18 mouse cellular contexts compared by ENCODE assay signal in genomic region chr9:45807337-45807736, GRCm38 (mm10). TPM values are rescaled to one million over a fixed set of nuclear protein-coding genes. Genes with fewer than 3 reads are reported as not detected.
A peak's percentile ranks its signal among the peaks of the same experiment; 100 is the strongest.
DNase-seq lines count a peak whose midpoint lies in the region; ATAC-seq and TF ChIP-seq lines count a peak whose summit lies in the region.
"Had no signal": no experiment of that assay in that cellular context is flagged by ENCODE, and none has a peak within 500 bp of the region (broad histone marks: within the 10 kb centered on the region; RNA-seq: fewer than 3 reads in every experiment).

No protein-coding gene starts in this region.

- no peaks in the 10 kb centered on the region for H3K36me3 ChIP-seq in kidney, adult 2 months (ENCODE audit: control insufficient read depth, insufficient read depth, low read length)
- H3K36me3 ChIP-seq in E14TG2a.4 (ENCODE audit: insufficient read depth, low read length) = peaks cover 3% of the 10 kb centered on the region
- peaks cover 47% of the 10 kb centered on the region for H3K36me3 ChIP-seq in midbrain, embryonic 13.5 days

- no peak overlapping the region for H3K9ac ChIP-seq in midbrain, embryonic 13.5 days (replicated peaks)
- H3K9ac ChIP-seq: embryonic facial prominence, embryonic 13.5 days; forebrain, embryonic 13.5 days; heart, embryonic 12.5 days; hindbrain, embryonic 15.5 days had no signal

- H3K9me3 ChIP-seq in E14TG2a.4 (ENCODE audit: low read length) = no peaks in the 10 kb centered on the region
- no peaks in the 10 kb centered on the region for H3K9me3 ChIP-seq in midbrain, embryonic 13.5 days
- H3K9me3 ChIP-seq: embryonic facial prominence, embryonic 13.5 days; forebrain, embryonic 13.5 days; heart, embryonic 12.5 days; hindbrain, embryonic 15.5 days had no signal

- WGBS in kidney, adult 2 months = 55% methylated on average over 11 of the region's 11 CpGs
- WGBS in large intestine, adult 2 months = 46% methylated on average over 11 of the region's 11 CpGs
- WGBS in midbrain, embryonic 13.5 days = 95% methylated on average over 11 of the region's 11 CpGs
- WGBS in cerebellum, adult 2 months = 87% methylated on average over 11 of the region's 11 CpGs

- H3K27ac ChIP-seq in kidney, adult 2 months (ENCODE audit: insufficient read depth, low read depth, low read length) = no peak overlapping the region
- H3K27ac ChIP-seq in midbrain, embryonic 13.5 days = no peak overlapping the region
- H3K27ac ChIP-seq in cerebellum, adult 2 months (ENCODE audit: insufficient read depth, low read length) = no peak overlapping the region
- H3K27ac ChIP-seq: embryonic facial prominence, embryonic 13.5 days; forebrain, embryonic 13.5 days; heart, adult 2 months; hindbrain, embryonic 15.5 days had no signal

- DNase-seq in kidney, adult 2 months = peak; percentile 28
- no peak for DNase-seq in kidney, postnatal 14 days
- peak; percentile 89 for DNase-seq in A20 (ENCODE audit: low read depth, low spot score)
- DNase-seq in large intestine, adult 2 months (ENCODE audit: low read depth, low spot score) = peak; percentile 27
- DNase-seq in cerebellum, adult 2 months = no peak
- DNase-seq: adrenal gland, postnatal 10 days; cerebellum, adult 11 months; cerebellum, adult 9-10 months; cerebellum, postnatal 25 days; gastrocnemius, postnatal 36 days; heart, adult 2 months; heart, postnatal 36 days had no signal

- TF ChIP-seq CTCF in kidney, adult 2 months (conservative IDR thresholded peaks at IDR 0.05; ENCODE audit: insufficient read depth, insufficient read length, low read depth, low read length) = no peak
- TF ChIP-seq CTCF in E14TG2a.4 (conservative IDR thresholded peaks at IDR 0.05; ENCODE audit: low read length) = no peak
- no peak for TF ChIP-seq CTCF in cerebellum, adult 2 months (IDR thresholded peaks at IDR 0.05; ENCODE audit: borderline replicate concordance, insufficient read depth, low read depth, low read length)

- TF ChIP-seq POLR2A in kidney, adult 2 months (IDR thresholded peaks at IDR 0.05; ENCODE audit: low read depth, low read length) = no peak
- no peak for TF ChIP-seq POLR2A in cerebellum, adult 2 months (IDR thresholded peaks at IDR 0.05; ENCODE audit: borderline replicate concordance, insufficient read depth, low read length)

- no peak overlapping the region for H3K4me3 ChIP-seq in kidney, adult 2 months (ENCODE audit: insufficient read depth, low read depth, low read length)
- H3K4me3 ChIP-seq in E14TG2a.4 (replicated peaks; ENCODE audit: low read length) = peak overlapping the region; percentile 72
- no peak overlapping the region for H3K4me3 ChIP-seq in midbrain, embryonic 13.5 days (replicated peaks)
- no peak overlapping the region for H3K4me3 ChIP-seq in cerebellum, adult 2 months (replicated peaks; ENCODE audit: insufficient read depth, low read depth, low read length)
- H3K4me3 ChIP-seq: embryonic facial prominence, embryonic 13.5 days; forebrain, embryonic 13.5 days; heart, adult 2 months; heart, embryonic 12.5 days; hindbrain, embryonic 15.5 days had no signal

- no peak for ATAC-seq in midbrain, embryonic 13.5 days
- ATAC-seq: forebrain, embryonic 13.5 days had no signal

- no peaks in the 10 kb centered on the region for H3K27me3 ChIP-seq in kidney, adult 2 months (replicated peaks; ENCODE audit: control insufficient read depth, insufficient read depth, low read length)
- H3K27me3 ChIP-seq in E14TG2a.4 (ENCODE audit: insufficient read depth, low read length) = no peaks in the 10 kb centered on the region
- no peaks in the 10 kb centered on the region for H3K27me3 ChIP-seq in midbrain, embryonic 13.5 days
- no peaks in the 10 kb centered on the region for H3K27me3 ChIP-seq in cerebellum, adult 2 months (ENCODE audit: control insufficient read depth, insufficient read depth, low read length)
- H3K27me3 ChIP-seq: embryonic facial prominence, embryonic 13.5 days; forebrain, embryonic 13.5 days; heart, embryonic 12.5 days; hindbrain, embryonic 15.5 days had no signal

- no peaks in the 10 kb centered on the region for H3K4me1 ChIP-seq in kidney, adult 2 months (ENCODE audit: control insufficient read depth, insufficient read depth, low read length)
- peaks cover 38% of the 10 kb centered on the region for H3K4me1 ChIP-seq in E14TG2a.4 (replicated peaks; ENCODE audit: low read depth, low read length)
- no peaks in the 10 kb centered on the region for H3K4me1 ChIP-seq in midbrain, embryonic 13.5 days (replicated peaks)
- H3K4me1 ChIP-seq in cerebellum, adult 2 months (ENCODE audit: control insufficient read depth, insufficient read depth, low read length) = peaks cover 2% of the 10 kb centered on the region; the same call in 1 of the 2 replicates
- H3K4me1 ChIP-seq: forebrain, embryonic 13.5 days; heart, embryonic 12.5 days; hindbrain, embryonic 15.5 days had no signal

- H3K4me2 ChIP-seq in midbrain, embryonic 13.5 days (replicated peaks) = no peak overlapping the region
- H3K4me2 ChIP-seq: embryonic facial prominence, embryonic 13.5 days; forebrain, embryonic 13.5 days; heart, embryonic 12.5 days; hindbrain, embryonic 15.5 days had no signal

RNA-seq across cellular contexts. Expression of gene Cep164, which starts 21.2 kb away (rescaled TPM):
- polyA plus RNA-seq in kidney, adult 2 months (2012; rRNA removed) = 14.6 and 17.8 TPM in 2 replicates
- 9.2 and 13.1 TPM in 2 replicates for polyA plus RNA-seq in large intestine, adult 2 months (2012; rRNA removed)
- 14.9 and 15.5 TPM in 2 replicates for polyA plus RNA-seq in midbrain, embryonic 13.5 days (2015; fragmentation: Nextera tagmentation; extraction: Ambion mirVana)
- polyA plus RNA-seq in cerebellum, adult 2 months (2012; rRNA removed) = 30.5 and 32.5 TPM in 2 replicates

RNA-seq across cellular contexts. Expression of gene Bace1, which starts 31.0 kb away (rescaled TPM):
- 26.8 and 31.7 TPM in 2 replicates for polyA plus RNA-seq in kidney, adult 2 months (2012; rRNA removed)
- polyA plus RNA-seq in large intestine, adult 2 months (2012; rRNA removed) = 4.4 and 6.2 TPM in 2 replicates
- polyA plus RNA-seq in midbrain, embryonic 13.5 days (2015; fragmentation: Nextera tagmentation; extraction: Ambion mirVana) = 47.0 and 50.6 TPM in 2 replicates
- 68.2 and 76.7 TPM in 2 replicates for polyA plus RNA-seq in cerebellum, adult 2 months (2012; rRNA removed)

Comparison
In these comparisons a context has a peak if more than half of its experiments do, and no peak if none do; other contexts are left out.
1. DNase-seq: peak in kidney, adult 2 months (single experiment), A20 (single experiment) and large intestine, adult 2 months (single experiment); none in kidney, postnatal 14 days (single experiment) and cerebellum, adult 2 months (0 of 2).